Mouse (Mus musculus): Measurements from ENCODE around the gene Wfdc8. TPM values are rescaled to one million over a fixed set of nuclear protein-coding genes. Genes with fewer than 3 reads are reported as not detected.
"Not testable (repeated sequence)": the region's sequence is repeated elsewhere in the genome, so short reads cannot be mapped to it uniquely, and the experiment has no call there.

Wfdc8 gene
- not detected in 2 replicates for polyA plus RNA-seq (2014; fragmentation: Nextera tagmentation; extraction: Ambion mirVana)

DNA sequence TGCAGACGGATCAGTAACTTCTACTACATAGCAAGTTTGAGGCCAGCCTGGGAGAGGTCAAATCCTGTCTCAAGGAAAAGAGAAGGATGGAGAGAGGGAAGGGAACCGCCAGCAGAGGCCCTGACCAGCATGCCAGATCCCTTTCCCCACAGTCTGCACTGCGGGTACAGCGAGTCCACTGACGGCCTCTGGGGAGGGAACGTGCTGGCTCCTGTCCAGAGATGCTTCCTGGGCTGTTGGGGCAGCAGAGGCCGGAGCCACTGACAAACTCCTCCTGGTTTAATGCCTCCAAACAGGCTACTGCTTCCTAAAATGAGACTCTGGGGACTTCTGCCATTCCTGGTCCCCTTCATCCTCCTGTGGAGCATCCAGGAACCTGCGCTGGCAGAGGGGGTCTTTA, at the start of gene Wfdc8, which contains the start of gene Wfdc6b:
Gene Wfdc8, minus strand, starts transcription at position 156 of the 400 bp plus-strand sequence.
Gene Wfdc6b, plus strand, starts transcription at position 52 of the 400 bp plus-strand sequence.
- WGBS, result 62% methylated on average over 7 of the region's 8 CpGs
- H3K9me3 ChIP-seq (ENCODE audit: control insufficient read depth, low read length); H3K4me1 ChIP-seq (ENCODE audit: control insufficient read depth, insufficient read depth, low read length); H3K4me2 ChIP-seq (ENCODE audit: low read depth, severe bottlenecking); H3K4me3 ChIP-seq (ENCODE audit: low read depth, low read length); H3K27ac ChIP-seq (replicated peaks; ENCODE audit: low read depth, low read length); H3K9ac ChIP-seq (ENCODE audit: low read length); ATAC-seq (ENCODE audit: insufficient number of reproducible peaks, low FRiP score, low TSS enrichment, low read depth); H3K36me3 ChIP-seq (ENCODE audit: control insufficient read depth, insufficient read depth, low read length); DNase-seq (ENCODE audit: low spot score); H3K27me3 ChIP-seq (ENCODE audit: control insufficient read depth, insufficient read depth, low read length): not testable (repeated sequence)

DNA sequence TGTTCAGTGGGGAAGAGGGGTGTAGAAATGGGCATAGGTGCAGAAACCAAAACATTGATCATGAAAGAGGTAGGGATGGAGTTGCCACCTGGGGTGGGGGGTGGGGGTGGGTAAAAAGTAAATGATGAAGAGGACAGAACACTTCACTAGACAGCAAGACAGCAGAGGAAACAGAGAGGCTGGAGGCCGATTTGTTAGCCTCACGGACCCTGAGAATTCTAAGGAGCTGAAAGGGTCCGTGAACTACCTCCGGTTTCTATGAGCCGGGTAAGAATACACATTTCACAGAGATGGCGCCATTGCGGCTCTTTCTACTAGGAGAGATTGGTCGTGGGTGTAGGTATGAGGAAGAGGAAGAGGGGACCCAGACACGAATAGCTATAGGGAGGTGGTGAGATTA, 43.1 kb upstream of the Wfdc8 start, which contains the start of gene Wfdc9:
Gene Wfdc9, minus strand, starts transcription at position 101 of the 400 bp plus-strand sequence.
- Histone ChIP-seq H3K27ac (replicated peaks; ENCODE audit: low read depth, low read length) (no peak within 1 kb of the TSS), H3K9me3 (ENCODE audit: control insufficient read depth, low read length) (no peaks in the 10 kb centered on the region), H3K4me2 (ENCODE audit: low read depth, severe bottlenecking) (no peak within 1 kb of the TSS), H3K36me3 (ENCODE audit: control insufficient read depth, insufficient read depth, low read length) (no peaks in the 10 kb centered on the region), H3K9ac (ENCODE audit: low read length) (no peak within 1 kb of the TSS), H3K4me1 (ENCODE audit: control insufficient read depth, insufficient read depth, low read length) (no peaks in the 10 kb centered on the region), H3K27me3 (ENCODE audit: control insufficient read depth, insufficient read depth, low read length) (no peaks in the 10 kb centered on the region), H3K4me3 (ENCODE audit: low read depth, low read length) (no peak within 1 kb of the TSS)
- WGBS, result 87% methylated on average over 9 of the region's 9 CpGs
- DNase-seq (ENCODE audit: low spot score) (no peak), ATAC-seq (ENCODE audit: insufficient number of reproducible peaks, low FRiP score, low TSS enrichment, low read depth) (no peak)

DNA sequence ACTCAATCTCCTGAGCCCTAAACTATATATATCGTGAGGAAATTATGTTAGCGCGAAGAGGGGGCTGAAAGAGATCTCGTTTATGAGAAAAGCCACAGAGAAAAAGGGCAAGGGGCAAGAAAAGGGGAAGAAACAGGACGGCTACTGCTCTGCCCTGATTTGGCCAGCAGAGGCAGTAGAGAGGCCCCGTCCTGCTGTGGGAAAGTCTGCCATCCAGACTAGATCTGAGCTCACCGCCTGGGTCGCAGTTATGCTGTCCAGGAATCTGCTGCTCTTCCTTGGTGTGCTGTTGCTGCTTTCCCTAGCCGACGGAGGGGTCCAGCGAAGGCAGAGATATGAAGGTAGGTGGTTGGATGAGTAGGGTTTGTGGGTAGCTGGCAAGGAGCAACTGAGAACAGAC, 42.4 kb upstream of the Wfdc8 start, which contains the start of gene Wfdc10:
Gene Wfdc10, plus strand, starts transcription at position 189 of the 400 bp plus-strand sequence.
- DNase-seq (ENCODE audit: low spot score), result peak; percentile 76
- Histone ChIP-seq H3K9me3 (ENCODE audit: control insufficient read depth, low read length) (no peaks in the 10 kb centered on the region), H3K9ac (ENCODE audit: low read length) (no peak within 1 kb of the TSS), H3K4me2 (ENCODE audit: low read depth, severe bottlenecking) (no peak within 1 kb of the TSS), H3K4me3 (ENCODE audit: low read depth, low read length) (no peak within 1 kb of the TSS), H3K27me3 (ENCODE audit: control insufficient read depth, insufficient read depth, low read length) (no peaks in the 10 kb centered on the region), H3K36me3 (ENCODE audit: control insufficient read depth, insufficient read depth, low read length) (no peaks in the 10 kb centered on the region), H3K27ac (replicated peaks; ENCODE audit: low read depth, low read length) (no peak within 1 kb of the TSS), H3K4me1 (ENCODE audit: control insufficient read depth, insufficient read depth, low read length) (no peaks in the 10 kb centered on the region)
- ATAC-seq (ENCODE audit: insufficient number of reproducible peaks, low FRiP score, low TSS enrichment, low read depth), result no peak
- WGBS, result 17% methylated on average over 11 of the region's 11 CpGs

DNA sequence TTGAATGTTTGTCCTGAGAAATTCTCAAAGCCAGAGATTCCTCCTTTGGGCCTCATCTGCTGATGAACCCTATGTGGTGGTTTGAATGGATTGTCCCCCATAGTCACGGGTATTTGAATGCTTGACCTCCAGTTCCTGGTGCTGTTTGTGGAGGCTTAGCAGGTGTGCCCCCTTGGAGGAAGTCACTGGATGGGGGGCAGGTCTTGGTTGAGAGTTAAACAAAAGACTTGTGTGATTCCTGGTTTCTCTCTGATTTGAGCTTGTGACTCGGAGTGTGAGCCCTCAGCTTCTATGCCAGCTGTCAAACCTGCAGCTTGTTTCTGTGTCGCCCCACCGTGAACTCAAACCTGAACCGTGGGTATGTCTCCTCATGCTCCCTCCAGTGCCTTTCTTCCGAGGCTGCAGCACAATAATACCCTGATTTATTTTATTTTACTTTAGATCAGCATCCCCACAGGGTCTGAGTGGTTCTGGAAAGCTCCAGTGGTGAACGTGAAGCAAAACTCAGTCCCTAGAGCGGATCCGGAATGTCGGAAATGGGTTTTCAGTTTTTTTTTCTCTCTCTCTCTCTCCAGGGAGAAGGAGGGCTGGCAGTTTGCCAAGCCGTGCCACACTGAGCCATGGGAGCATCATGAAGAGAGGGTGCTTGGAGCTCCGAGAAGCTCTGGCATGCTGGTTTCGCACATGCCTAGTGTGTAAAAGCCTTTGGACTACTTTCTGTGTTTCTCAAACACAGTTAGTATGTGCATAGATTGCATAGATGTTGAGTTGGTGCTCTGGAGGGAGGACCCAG, 28.7 kb upstream of the Wfdc8 start:
- no peak for ATAC-seq (ENCODE audit: insufficient number of reproducible peaks, low FRiP score, low TSS enrichment, low read depth)
- DNase-seq (ENCODE audit: low spot score), result no peak
- no peak overlapping the region for H3K4me3 ChIP-seq (ENCODE audit: low read depth, low read length)
- 89% methylated on average over 13 of the region's 13 CpGs for WGBS
- no peak overlapping the region for H3K9ac ChIP-seq (ENCODE audit: low read length)
- H3K27ac ChIP-seq (replicated peaks; ENCODE audit: low read depth, low read length), result no peak overlapping the region
- no peaks in the 10 kb centered on the region for H3K4me1 ChIP-seq (ENCODE audit: control insufficient read depth, insufficient read depth, low read length)
- H3K4me2 ChIP-seq (ENCODE audit: low read depth, severe bottlenecking), result no peak overlapping the region
- no peaks in the 10 kb centered on the region for H3K27me3 ChIP-seq (ENCODE audit: control insufficient read depth, insufficient read depth, low read length)
- no peaks in the 10 kb centered on the region for H3K36me3 ChIP-seq (ENCODE audit: control insufficient read depth, insufficient read depth, low read length)
- H3K9me3 ChIP-seq (ENCODE audit: control insufficient read depth, low read length), result no peaks in the 10 kb centered on the region

DNA sequence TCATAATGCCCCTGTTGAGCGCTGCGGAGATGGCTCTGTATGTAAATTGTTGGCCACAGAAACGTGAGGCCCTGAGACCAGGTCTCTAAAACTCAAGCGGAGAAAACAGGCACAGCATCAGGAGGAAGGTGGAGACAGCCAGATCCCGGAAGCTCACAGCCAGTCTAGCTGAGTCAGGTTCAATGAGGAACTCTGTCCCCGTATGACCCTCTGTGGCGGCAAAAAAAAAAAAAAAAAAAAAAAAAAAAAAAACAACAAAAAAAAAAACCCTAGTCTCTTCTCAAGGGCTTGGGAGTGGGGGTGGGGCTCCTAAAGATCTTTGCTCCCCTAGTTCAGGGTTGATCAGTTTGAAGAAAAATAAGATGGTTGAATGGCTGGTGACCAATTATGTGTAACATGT, 27.7 kb upstream of the Wfdc8 start:
- Histone ChIP-seq H3K36me3 (ENCODE audit: control insufficient read depth, insufficient read depth, low read length) (no peaks in the 10 kb centered on the region), H3K9me3 (ENCODE audit: control insufficient read depth, low read length) (no peaks in the 10 kb centered on the region), H3K27me3 (ENCODE audit: control insufficient read depth, insufficient read depth, low read length) (no peaks in the 10 kb centered on the region), H3K4me1 (ENCODE audit: control insufficient read depth, insufficient read depth, low read length) (no peaks in the 10 kb centered on the region), H3K27ac (replicated peaks; ENCODE audit: low read depth, low read length) (no peak overlapping the region), H3K9ac (ENCODE audit: low read length) (no peak overlapping the region), H3K4me2 (ENCODE audit: low read depth, severe bottlenecking) (no peak overlapping the region), H3K4me3 (ENCODE audit: low read depth, low read length) (no peak overlapping the region)
- DNase-seq (ENCODE audit: low spot score) (no peak), ATAC-seq (ENCODE audit: insufficient number of reproducible peaks, low FRiP score, low TSS enrichment, low read depth) (no peak)
- WGBS, result 63% methylated on average over 7 of the region's 7 CpGs

DNA sequence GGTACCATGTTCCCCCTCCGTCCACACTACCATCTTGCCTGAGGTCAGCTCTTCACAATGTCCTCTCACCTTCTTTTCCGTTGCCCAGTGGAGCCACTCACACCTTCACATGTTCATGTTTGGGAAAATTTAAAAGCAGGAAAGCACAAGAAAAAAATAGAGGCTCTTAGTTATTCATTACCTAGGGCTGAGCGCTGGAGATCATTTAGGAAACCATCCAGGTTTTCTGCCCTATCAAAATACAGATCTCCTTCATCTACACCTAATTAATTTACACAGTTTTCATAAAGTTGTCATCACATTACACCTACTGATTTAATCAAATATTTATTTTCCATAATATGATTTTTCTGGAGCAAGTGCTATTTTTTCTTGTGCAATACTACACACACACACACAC, 25.3 kb upstream of the Wfdc8 start, which contains the start of gene Wfdc16:
Gene Wfdc16, minus strand, starts transcription at position 101 of the 400 bp plus-strand sequence.
- H3K36me3 ChIP-seq (ENCODE audit: control insufficient read depth, insufficient read depth, low read length), result no peaks in the 10 kb centered on the region
- H3K4me1 ChIP-seq (ENCODE audit: control insufficient read depth, insufficient read depth, low read length), result no peaks in the 10 kb centered on the region
- H3K27me3 ChIP-seq (ENCODE audit: control insufficient read depth, insufficient read depth, low read length), result no peaks in the 10 kb centered on the region
- no peak within 1 kb of the TSS for H3K27ac ChIP-seq (replicated peaks; ENCODE audit: low read depth, low read length)
- WGBS, result 89% methylated on average over 3 of the region's 3 CpGs
- H3K9ac ChIP-seq (ENCODE audit: low read length), result no peak within 1 kb of the TSS
- no peak for DNase-seq (ENCODE audit: low spot score)
- no peak for ATAC-seq (ENCODE audit: insufficient number of reproducible peaks, low FRiP score, low TSS enrichment, low read depth)
- H3K4me2 ChIP-seq (ENCODE audit: low read depth, severe bottlenecking), result no peak within 1 kb of the TSS
- no peak within 1 kb of the TSS for H3K4me3 ChIP-seq (ENCODE audit: low read depth, low read length)
- H3K9me3 ChIP-seq (ENCODE audit: control insufficient read depth, low read length), result no peaks in the 10 kb centered on the region

DNA sequence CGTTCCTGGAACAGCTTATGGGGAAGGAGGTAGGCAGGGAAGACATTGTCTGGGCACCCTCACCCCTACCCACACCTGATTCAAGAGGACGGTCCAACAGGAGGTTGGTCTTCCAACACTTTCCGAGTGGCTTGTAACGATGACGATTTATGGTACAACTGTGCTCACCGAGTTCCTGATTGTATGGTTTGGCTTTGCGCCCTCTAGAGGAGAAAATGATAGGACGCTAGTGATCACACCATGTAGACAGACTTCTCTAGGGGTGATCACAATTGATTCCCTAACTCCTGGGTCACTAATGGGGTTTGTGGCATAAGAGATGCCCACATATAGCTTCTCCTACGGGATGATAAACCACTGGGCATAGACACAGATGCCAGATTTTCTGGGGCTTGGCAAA, 21.8 kb upstream of the Wfdc8 start:
- no peak overlapping the region for H3K9ac ChIP-seq (ENCODE audit: low read length)
- H3K9me3 ChIP-seq (ENCODE audit: control insufficient read depth, low read length), result no peaks in the 10 kb centered on the region
- no peaks in the 10 kb centered on the region for H3K27me3 ChIP-seq (ENCODE audit: control insufficient read depth, insufficient read depth, low read length)
- H3K4me2 ChIP-seq (ENCODE audit: low read depth, severe bottlenecking), result no peak overlapping the region
- no peak overlapping the region for H3K4me3 ChIP-seq (ENCODE audit: low read depth, low read length)
- no peak for ATAC-seq (ENCODE audit: insufficient number of reproducible peaks, low FRiP score, low TSS enrichment, low read depth)
- DNase-seq (ENCODE audit: low spot score), result no peak
- WGBS, result 74% methylated on average over 9 of the region's 9 CpGs
- no peaks in the 10 kb centered on the region for H3K36me3 ChIP-seq (ENCODE audit: control insufficient read depth, insufficient read depth, low read length)
- no peaks in the 10 kb centered on the region for H3K4me1 ChIP-seq (ENCODE audit: control insufficient read depth, insufficient read depth, low read length)
- no peak overlapping the region for H3K27ac ChIP-seq (replicated peaks; ENCODE audit: low read depth, low read length)

DNA sequence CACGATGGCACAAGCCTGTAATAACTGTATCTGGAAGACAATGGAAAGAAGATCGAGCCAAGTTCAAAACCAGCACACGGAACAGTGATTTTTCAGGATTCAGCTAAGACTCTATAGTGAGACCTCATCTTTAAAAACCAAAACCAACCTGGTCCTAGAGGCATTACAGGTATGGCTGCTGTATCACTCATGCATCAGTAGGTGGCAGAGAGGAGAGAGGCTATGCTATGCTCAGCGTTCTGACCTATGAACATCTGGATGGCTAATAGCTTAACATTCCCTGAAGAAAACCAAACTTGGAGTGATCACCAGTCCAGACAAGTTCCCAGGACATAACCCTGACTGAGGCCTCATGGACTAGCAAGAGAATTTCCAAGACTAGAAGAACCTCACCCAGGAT, 8.3 kb upstream of the Wfdc8 start:
- ATAC-seq (ENCODE audit: insufficient number of reproducible peaks, low FRiP score, low TSS enrichment, low read depth), result no peak

More for the DNA sequence above, 8.3 kb upstream of the Wfdc8 start:
- Histone ChIP-seq H3K9ac (ENCODE audit: low read length) (no peak overlapping the region), H3K4me3 (ENCODE audit: low read depth, low read length) (no peak overlapping the region), H3K9me3 (ENCODE audit: control insufficient read depth, low read length) (no peaks in the 10 kb centered on the region), H3K4me1 (ENCODE audit: control insufficient read depth, insufficient read depth, low read length) (no peaks in the 10 kb centered on the region), H3K27ac (replicated peaks; ENCODE audit: low read depth, low read length) (no peak overlapping the region), H3K27me3 (ENCODE audit: control insufficient read depth, insufficient read depth, low read length) (no peaks in the 10 kb centered on the region), H3K36me3 (ENCODE audit: control insufficient read depth, insufficient read depth, low read length) (no peaks in the 10 kb centered on the region), H3K4me2 (ENCODE audit: low read depth, severe bottlenecking) (no peak overlapping the region)
- no peak for DNase-seq (ENCODE audit: low spot score)
- 78% methylated on average over 4 of the region's 4 CpGs for WGBS

Measured in limb, embryonic 11.5 days (tissue).